Mouse (Mus musculus) layer of hippocampus, adult 6 months (tissue): ENCODE results near the gene Crip2. TPM values are rescaled to one million over a fixed set of nuclear protein-coding genes. Genes with fewer than 3 reads are reported as not detected.

Experiments used
- long read RNA-seq, 2 experiments: library from polyadenylated mRNA; unstranded; transcript quantifications; one replicate each; pipeline ENCODE4 v2.0.0; 2019 to 2020
- polyA plus RNA-seq: library from polyadenylated mRNA; unstranded; fragments of <200 nt; fragmentation: Nextera tagmentation; gene quantifications from 2 replicates; pipeline ENCODE4 v1.2.3, GENCODE M21; 2021

Gene Crip2
- polyA plus RNA-seq = 215 and 241 TPM in 2 replicates
- long read RNA-seq, experiment 1, transcript Crip2-203 (6 exons, 647 nt) = minor isoform, 5 of 257 reads
- long read RNA-seq, experiment 1, transcript Crip2-201 (7 exons, 1,439 nt) = major isoform, 232 of 257 reads
- long read RNA-seq, experiment 1, partial matches to known transcripts = 9 of 257 reads
- long read RNA-seq, experiment 1, other reads (novel, unspliced or antisense) = 8 of 257 reads
- long read RNA-seq, experiment 2, transcript Crip2-206 (7 exons, 864 nt) = minor isoform, 5 of 241 reads
- long read RNA-seq, experiment 2, transcript Crip2-201 (7 exons, 1,439 nt) = major isoform, 228 of 241 reads
- long read RNA-seq, experiment 2, partial matches to known transcripts = 2 of 241 reads
- long read RNA-seq, experiment 2, other reads (novel, unspliced or antisense) = 3 of 241 reads

DNA sequence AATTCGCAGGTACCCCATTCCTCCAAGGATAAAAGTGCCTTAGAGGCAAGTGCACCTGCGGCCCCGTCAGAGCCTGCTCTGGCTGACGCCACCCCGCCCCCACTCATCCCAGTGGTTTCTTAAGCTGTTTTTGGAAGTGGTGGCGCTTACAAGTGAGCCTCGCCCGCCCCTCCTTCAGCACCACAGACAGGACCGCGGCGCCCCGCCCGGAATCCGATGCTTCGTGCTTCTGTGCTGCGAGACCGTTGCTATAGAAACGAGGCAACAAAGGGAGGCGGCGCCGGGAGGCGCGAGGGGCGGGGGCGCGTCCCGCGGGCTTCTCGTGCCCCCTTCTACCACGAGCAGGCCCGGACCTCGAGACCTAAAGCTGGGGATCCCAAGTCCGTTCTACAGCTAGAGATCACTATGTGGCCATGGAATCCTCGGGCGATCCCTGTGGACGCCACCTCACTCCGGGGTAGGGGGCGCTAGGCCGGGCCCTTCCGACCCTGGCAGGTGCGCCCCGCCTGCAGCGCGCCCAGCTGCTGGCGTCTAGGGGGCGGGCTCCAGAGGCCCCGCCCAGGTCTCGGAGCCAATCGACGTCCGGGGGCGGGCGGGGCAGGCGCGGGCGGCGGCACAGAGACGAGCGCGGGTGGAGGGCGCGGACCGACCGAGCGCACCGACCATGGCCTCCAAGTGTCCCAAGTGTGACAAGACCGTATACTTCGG, at the start of gene Crip2:
Gene Crip2, plus strand, starts transcription at position 329 of the 708 bp plus-strand sequence.

DNA sequence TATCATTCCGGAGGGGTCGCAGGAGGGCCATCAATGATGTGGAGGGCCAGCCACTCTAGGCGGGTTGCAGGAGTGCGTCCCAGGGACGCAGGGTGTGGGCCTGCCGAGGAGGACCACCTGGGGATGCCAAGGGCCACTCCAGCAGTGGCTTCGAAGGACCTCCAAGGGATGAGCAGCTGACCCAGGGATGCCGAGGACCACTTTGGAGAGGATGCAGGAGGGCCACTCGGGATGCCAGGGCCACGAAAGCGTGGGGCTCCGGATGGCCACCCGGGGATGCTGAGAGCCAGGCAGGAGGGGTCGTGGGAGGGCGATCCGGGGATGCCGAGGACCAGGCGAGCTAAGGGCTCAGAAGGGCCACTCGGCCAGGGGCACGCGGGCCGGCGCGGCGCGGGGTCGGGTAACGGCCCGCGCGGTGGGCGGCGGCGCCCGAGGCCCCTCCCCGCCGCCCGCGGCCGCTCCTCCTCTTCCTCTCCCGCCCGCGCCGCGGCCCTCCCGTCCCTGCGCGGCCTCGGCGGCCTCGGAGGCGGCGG, 42.2 kb upstream of the Crip2 start, which contains the start of gene Mta1:
Gene Mta1, plus strand, starts transcription at position 530 of the 533 bp plus-strand sequence.

DNA sequence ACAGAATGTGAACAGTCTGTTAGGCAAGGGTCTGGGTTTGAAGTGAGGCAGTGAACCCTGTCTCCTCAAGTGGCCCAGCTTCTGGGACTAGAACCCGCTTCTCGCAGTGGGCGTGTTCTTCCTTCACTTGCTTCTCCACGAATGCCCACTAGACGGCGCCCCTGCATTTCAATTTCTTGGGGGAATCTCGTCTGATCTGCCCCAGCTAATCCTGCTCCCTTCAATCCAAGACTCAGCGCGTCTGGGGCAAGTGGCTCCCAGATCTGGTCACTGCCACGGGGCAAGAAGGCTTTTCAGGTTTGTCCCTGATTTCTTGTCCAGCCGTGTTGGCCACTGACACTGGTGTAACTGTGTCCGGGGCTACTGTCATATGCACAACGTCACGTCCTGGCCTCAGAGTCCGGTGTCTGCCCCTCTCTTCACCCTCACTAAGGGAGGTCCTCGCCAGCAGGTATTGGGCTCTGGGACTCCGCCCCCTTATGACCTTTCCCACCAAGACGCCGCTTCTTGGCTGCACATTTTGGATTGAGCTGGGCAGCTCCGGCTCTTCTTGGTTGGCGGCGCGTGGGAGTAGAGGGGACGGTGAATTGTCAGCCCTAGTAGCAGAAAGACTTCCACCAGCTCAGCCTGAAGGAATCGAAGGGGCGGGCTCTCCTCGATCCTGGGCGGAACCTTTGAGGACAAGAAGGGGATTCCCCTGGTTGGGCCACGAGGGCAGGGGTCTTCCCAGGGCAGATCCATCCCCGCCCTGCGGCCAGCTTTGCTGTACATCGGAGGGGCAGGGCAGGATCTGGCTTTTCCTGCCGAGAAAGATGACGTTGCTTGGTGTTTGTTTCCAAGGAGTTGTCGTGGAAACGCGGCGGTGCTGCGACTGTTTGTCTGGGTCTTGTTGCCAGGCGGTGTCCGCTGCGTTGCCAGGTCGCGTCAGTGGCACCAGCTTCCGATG, 6.3 kb downstream of the Crip2 start, which contains the start of gene Crip1:
Gene Crip1, plus strand, starts transcription at position 205 of the 946 bp plus-strand sequence.

DNA sequence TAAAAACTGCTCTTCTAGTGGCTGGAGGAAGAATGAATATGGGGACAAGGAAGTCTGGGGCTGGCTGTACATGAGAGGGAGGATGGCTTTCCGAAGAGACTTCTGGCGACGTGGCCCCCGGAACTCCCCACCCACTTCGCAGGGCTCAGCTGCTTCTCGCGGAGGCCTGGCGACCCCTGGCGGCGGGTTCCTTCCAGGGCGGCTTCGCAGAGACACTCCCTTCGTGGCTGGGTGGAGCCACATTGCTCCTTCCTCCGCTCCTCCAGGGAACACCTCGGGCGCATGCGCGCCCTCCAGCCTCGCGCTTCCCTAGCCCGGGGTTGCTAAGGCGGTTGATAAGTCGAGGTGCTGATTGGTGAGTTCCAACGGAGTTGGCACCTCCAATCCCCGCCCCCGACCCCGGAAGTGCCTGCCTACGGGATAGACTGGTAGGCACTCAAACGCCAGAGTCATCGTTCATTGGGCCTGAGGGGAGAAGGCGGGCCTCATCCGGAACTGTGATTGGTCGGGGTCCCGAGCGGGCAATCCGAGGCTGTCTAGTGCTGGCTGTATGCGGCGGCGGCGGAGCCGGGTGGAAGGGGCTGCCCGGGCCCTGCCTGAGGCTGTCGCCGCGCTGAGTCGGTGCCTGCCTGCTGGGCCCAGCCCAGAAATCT, 16.0 kb downstream of the Crip2 start, which contains the start of gene Tedc1:
Gene Tedc1, plus strand, starts transcription at position 535 of the 653 bp plus-strand sequence.

DNA sequence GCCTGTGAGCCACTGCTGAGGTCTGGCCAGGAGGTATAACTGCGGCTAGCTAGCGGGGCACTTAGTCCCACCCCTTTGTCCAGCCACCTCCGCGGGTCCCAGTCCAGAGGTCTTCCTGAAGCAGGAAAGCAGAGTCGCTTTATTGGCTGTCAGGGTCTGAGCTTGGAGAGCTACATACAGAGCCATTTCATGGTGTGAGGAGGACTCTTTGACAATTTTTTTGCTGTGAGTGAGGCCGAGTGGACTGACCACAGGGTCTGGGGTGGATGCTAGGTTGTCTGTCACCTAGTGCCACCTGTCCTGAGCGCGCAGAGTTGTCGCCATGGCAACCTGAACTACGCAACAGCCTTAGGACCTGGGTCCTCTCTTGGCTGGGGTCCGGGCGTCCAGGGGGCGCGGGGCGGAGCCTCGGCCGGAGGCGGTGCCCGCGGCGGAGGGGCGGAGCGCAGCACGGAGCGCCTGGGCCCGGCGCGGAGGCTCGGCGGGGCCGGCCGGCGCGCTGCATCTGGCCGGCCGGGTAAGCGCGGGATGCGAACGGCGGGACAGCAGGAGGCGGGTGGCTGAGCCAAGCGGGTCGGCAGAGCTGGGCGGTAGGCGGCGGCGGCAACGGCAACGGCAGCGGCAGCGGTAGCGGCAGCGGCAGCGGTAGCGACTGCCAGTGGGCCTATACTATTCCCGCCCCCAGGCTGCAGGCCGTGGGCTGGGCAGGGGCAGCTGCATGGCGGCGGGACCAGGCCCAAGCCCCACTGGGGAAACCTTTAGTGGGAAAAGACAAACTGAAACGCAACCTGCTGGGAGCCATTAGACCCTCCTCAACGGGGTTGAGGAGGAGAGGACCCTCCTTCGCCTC, 45.6 kb downstream of the Crip2 start, which contains the start of gene Tmem121:
Gene Tmem121, plus strand, starts transcription at position 489 of the 850 bp plus-strand sequence.

Other genes with a start within 250 kb of the Crip2 start
- gene Jag2, start 210.5 kb upstream of the Crip2 start, polyA plus RNA-seq = 3.7 and 4.1 TPM in 2 replicates
- 37.9 and 42.1 TPM in 2 replicates for gene Nudt14, start 198.1 kb upstream of the Crip2 start, polyA plus RNA-seq
- 40.3 and 45.0 TPM in 2 replicates for gene Btbd6, start 163.8 kb upstream of the Crip2 start, polyA plus RNA-seq
- 33.3 and 49.2 TPM in 2 replicates for gene Brf1, start 139.5 kb upstream of the Crip2 start, polyA plus RNA-seq
- 10.3 and 11.4 TPM in 2 replicates for gene Pacs2, start 125.7 kb upstream of the Crip2 start, polyA plus RNA-seq
- not detected in 2 replicates for gene Tex22, start 65.7 kb upstream of the Crip2 start, polyA plus RNA-seq
- 7.9 and 9.3 TPM in 2 replicates for gene Mta1, start 42.0 kb upstream of the Crip2 start, polyA plus RNA-seq
- 78.3 and 79.6 TPM in 2 replicates for gene Crip1, start 6.1 kb downstream of the Crip2 start, polyA plus RNA-seq
- gene Tedc1, start 16.2 kb downstream of the Crip2 start, polyA plus RNA-seq = 0.93 and 0.97 TPM in 2 replicates
- 15.5 and 16.6 TPM in 2 replicates for gene Tmem121, start 45.7 kb downstream of the Crip2 start, polyA plus RNA-seq